Mouse (Mus musculus) G1E (cell line): ENCODE measurements at regions not wholly inside any gene's neighbourhood (a gene's known extent, or its start where the extent isn't known, plus 50 kb on each side); places are given as distances from the start of the nearest gene placed in this dataset.

Experiments used
- ATAC-seq: 2 replicates; pipeline ENCODE4 v1.8.0; 2016; ENCODE audit warnings: mild to moderate bottlenecking; ENCODE audit not compliant: insufficient number of reproducible peaks, poor library complexity, low FRiP score, severe bottlenecking; ENCODE audit errors: extremely low read depth
- DNase-seq: peaks from one replicate; pipeline ENCODE4 v3.0.0; 2012; ENCODE audit warnings: low spot score
- H3K27me3 ChIP-seq: 2 replicates; pipeline ENCODE4 v1.6.1; 2012; ENCODE audit warnings: mild to moderate bottlenecking, low read length, inconsistent platforms; ENCODE audit not compliant: insufficient read depth
- H3K36me3 ChIP-seq: replicated peaks from 2 replicates; pipeline ENCODE3; 2012; ENCODE audit warnings: mild to moderate bottlenecking, inconsistent platforms
- H3K4me1 ChIP-seq: 2 replicates; pipeline ENCODE4 v1.6.1; 2012; ENCODE audit warnings: low read depth, low read length, inconsistent platforms, mixed read lengths; ENCODE audit not compliant: insufficient read depth
- H3K4me3 ChIP-seq: 2 replicates; pipeline ENCODE4 v1.5.1; 2012; ENCODE audit warnings: low read depth, mild to moderate bottlenecking, inconsistent platforms, low read length, moderate library complexity, mixed read lengths
- H3K9me3 ChIP-seq: replicated peaks from 2 replicates; pipeline ENCODE4 v1.6.1; 2012; ENCODE audit warnings: inconsistent platforms
- CTCF ChIP-seq: IDR thresholded peaks from 2 replicates; pipeline ENCODE4 v1.5.1; 2012; ENCODE audit warnings: low read depth, low read length, inconsistent platforms, mixed read lengths
- GATA1 ChIP-seq: IDR thresholded peaks from 2 replicates; pipeline ENCODE4 v1.6.1; 2012; ENCODE audit warnings: borderline replicate concordance, low read length, inconsistent platforms, mixed read lengths
- GATA2 ChIP-seq: IDR thresholded peaks from 2 replicates; pipeline ENCODE4 v1.6.1; 2012; ENCODE audit warnings: low read depth, low read length, inconsistent platforms, borderline replicate concordance
- POLR2AphosphoS5 ChIP-seq: IDR thresholded peaks from 2 replicates; pipeline ENCODE4 v1.6.1; 2012; ENCODE audit warnings: low read depth, low read length, inconsistent platforms; ENCODE audit not compliant: insufficient replicate concordance
- TAL1 ChIP-seq: conservative IDR thresholded peaks from 2 replicates; pipeline ENCODE4 v1.6.1; 2012; ENCODE audit warnings: low read depth, low read length, inconsistent platforms, mixed read lengths

DNA sequence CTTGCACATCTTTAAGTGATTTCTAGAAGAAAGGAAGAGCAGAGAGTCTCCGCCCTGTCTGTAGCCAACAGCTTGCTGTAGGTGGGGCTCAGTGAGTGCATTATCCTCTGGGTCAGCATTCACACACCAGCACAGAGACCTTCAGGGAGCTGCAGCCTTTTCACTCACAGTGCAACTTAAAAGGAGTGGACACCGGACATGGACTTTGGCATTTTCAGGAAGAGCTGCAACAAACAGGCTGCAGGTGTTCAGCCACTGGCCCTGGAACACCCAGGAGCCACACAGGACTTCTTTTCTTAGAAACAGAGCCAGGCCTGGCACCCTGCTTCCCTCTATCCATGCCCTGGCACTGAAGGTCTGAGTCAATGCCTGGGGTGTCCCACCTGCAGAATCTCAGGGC is 166.3 kb upstream of the Ppp2r2d start:
- H3K27me3 ChIP-seq = no peaks in the 10 kb centered on the region; the same call in 1 of the 2 replicates
- no peak for DNase-seq
- TF ChIP-seq POLR2AphosphoS5 = no peak
- no peaks in the 10 kb centered on the region for H3K36me3 ChIP-seq
- peaks cover 56% of the 10 kb centered on the region for H3K9me3 ChIP-seq
- H3K4me1 ChIP-seq = no peaks in the 10 kb centered on the region
- H3K4me3 ChIP-seq = no peak overlapping the region
- no peak for ATAC-seq

GRCm38 (mm10) chr7:138672959-138673358 is 172.9 kb upstream of the Ppp2r2d start:
- H3K4me1 ChIP-seq = no peaks in the 10 kb centered on the region
- peaks cover 57% of the 10 kb centered on the region for H3K9me3 ChIP-seq
- DNase-seq (no peak), ATAC-seq (no peak)
- no peaks in the 10 kb centered on the region for H3K27me3 ChIP-seq
- TF ChIP-seq GATA1 = no peak
- TF ChIP-seq TAL1 = no peak
- TF ChIP-seq CTCF = no peak
- no peak for TF ChIP-seq POLR2AphosphoS5
- no peak for TF ChIP-seq GATA2
- no peak overlapping the region for H3K4me3 ChIP-seq
- H3K36me3 ChIP-seq = no peaks in the 10 kb centered on the region

DNA sequence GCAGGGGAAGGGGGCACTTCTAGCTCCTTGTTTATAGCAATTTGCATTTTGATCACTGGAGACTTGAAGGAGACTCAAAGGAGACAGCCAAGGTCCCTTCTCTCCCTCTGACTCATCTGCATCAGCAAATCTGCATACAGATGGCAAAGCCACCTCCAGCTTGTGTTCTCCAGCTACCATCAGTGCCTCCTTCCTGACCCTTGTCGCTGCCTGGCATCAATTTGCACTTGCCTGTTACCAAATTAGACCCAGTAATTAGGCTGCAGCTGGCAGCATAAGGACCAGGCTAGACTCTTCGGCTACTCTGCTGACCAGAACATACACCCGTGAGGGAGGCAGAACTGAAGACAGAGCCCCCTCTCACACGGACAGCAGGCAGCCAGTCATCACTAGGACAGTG is 177.5 kb upstream of the Ppp2r2d start:
- H3K36me3 ChIP-seq = no peaks in the 10 kb centered on the region
- DNase-seq (no peak), ATAC-seq (no peak)
- H3K4me1 ChIP-seq = no peaks in the 10 kb centered on the region
- H3K4me3 ChIP-seq = no peak overlapping the region
- H3K9me3 ChIP-seq = peaks cover 79% of the 10 kb centered on the region
- H3K27me3 ChIP-seq = no peaks in the 10 kb centered on the region
- TF ChIP-seq TAL1 (no peak), CTCF (no peak), POLR2AphosphoS5 (no peak), GATA2 (no peak), GATA1 (no peak)

- ATAC-seq = no peak
These were observed 185.8 kb upstream of the Ppp2r2d start for GRCm38 (mm10) chr7:138660124-138660523.

DNA sequence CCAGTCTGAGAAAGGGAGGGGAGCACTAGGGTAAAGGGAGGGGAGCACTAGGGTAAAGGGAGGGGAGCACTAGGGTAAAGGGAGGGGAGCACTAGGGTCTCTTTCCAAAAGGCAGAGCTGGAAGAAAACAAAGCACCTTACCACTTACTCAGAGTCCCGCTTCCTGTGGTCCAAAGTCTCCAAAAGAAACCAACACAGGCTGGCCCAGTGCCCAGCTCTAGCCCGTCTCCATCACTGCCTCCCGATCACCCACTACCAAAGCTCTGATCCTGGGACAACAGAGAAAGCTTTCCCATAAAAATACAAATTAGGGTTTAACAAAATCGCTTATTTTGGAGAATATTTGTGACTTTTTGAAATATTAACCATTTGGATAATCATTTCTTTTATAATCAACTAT is 188.4 kb upstream of the Ppp2r2d start:
- no peaks in the 10 kb centered on the region for H3K27me3 ChIP-seq
- no peaks in the 10 kb centered on the region for H3K36me3 ChIP-seq
- no peaks in the 10 kb centered on the region for H3K4me1 ChIP-seq
- DNase-seq (no peak), ATAC-seq (no peak)
- TF ChIP-seq GATA1 (no peak), TAL1 (no peak), POLR2AphosphoS5 (no peak), GATA2 (no peak), CTCF (no peak)
- H3K4me3 ChIP-seq = no peak overlapping the region
- peaks cover 79% of the 10 kb centered on the region for H3K9me3 ChIP-seq

More at GRCm38 (mm10) chr7:138660124-138660523, 185.8 kb upstream of the Ppp2r2d start:
- Histone ChIP-seq H3K4me1 (no peaks in the 10 kb centered on the region), H3K36me3 (no peaks in the 10 kb centered on the region), H3K9me3 (peaks cover 82% of the 10 kb centered on the region), H3K27me3 (no peaks in the 10 kb centered on the region), H3K4me3 (no peak overlapping the region)
- DNase-seq = no peak
- TF ChIP-seq POLR2AphosphoS5 (no peak), TAL1 (no peak), GATA1 (no peak), CTCF (no peak), GATA2 (no peak)

DNA sequence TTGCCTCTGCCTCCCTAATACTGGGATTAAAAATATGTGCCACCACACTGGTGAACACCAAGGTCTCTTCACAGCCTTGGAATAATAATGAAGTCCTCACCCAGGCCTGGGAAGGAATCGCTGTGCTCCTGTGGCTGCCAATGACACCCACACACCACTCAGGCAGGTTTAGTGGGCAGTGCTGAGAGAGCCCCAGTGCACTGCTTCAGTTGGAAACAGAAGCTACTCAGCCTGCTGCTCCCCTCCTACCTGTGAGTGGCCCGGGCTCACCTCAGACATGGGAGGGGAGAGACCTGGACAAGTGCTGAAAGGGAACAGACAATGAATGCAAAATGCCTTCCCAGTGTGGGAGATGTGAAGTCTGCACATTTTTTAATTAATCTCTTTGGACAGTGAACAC is 188.8 kb upstream of the Ppp2r2d start:
- Histone ChIP-seq H3K4me1 (no peaks in the 10 kb centered on the region), H3K36me3 (no peaks in the 10 kb centered on the region), H3K4me3 (no peak overlapping the region), H3K9me3 (peaks cover 75% of the 10 kb centered on the region), H3K27me3 (no peaks in the 10 kb centered on the region)
- ATAC-seq (no peak), DNase-seq (no peak)
- TF ChIP-seq TAL1 (no peak), CTCF (no peak), GATA1 (no peak), GATA2 (no peak), POLR2AphosphoS5 (no peak)

- Histone ChIP-seq H3K4me3 (no peak overlapping the region), H3K36me3 (no peaks in the 10 kb centered on the region), H3K4me1 (no peaks in the 10 kb centered on the region), H3K27me3 (no peaks in the 10 kb centered on the region), H3K9me3 (peaks cover 69% of the 10 kb centered on the region)
- ATAC-seq = no peak
- no peak for DNase-seq
- TF ChIP-seq CTCF = no peak
- no peak for TF ChIP-seq GATA1
- TF ChIP-seq GATA2 = no peak
- TF ChIP-seq POLR2AphosphoS5 = no peak
- TF ChIP-seq TAL1 = no peak
These were observed 189.9 kb upstream of the Ppp2r2d start for GRCm38 (mm10) chr7:138655940-138656339.
